Mouse (Mus musculus) bone marrow macrophage, adult 2 months (primary cell): ENCODE measurements around the gene Haao.

Experiments
- CTCF ChIP-seq: IDR thresholded peaks from 2 replicates; pipeline ENCODE4 v1.5.1; 2012; ENCODE audit warnings: low read depth, mild to moderate bottlenecking, low read length, moderate library complexity
- POLR2A ChIP-seq: IDR thresholded peaks from 2 replicates; pipeline ENCODE4 v1.6.1; 2012; ENCODE audit warnings: mild to moderate bottlenecking, low read depth, low read length, borderline replicate concordance

DNA sequence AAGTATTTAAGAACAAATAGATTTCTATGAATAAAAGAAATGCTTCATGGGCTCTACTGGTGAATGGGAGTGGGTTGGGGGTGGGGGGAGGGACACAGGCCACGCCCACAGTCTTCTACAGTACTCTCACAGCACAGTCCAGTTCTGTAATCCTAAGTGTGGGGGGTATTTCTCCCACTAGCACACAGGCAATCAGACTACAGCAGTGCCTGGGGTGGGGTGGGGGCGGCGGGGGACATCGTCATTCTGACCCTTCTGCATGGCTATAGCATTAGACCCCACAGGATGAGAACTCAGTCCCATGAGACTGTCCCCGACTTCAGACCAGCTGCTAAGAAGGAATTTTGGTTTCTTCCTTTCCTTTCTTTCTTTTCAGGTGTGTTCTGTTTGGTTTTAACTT, 2.0 kb upstream of the Haao start:
- TF ChIP-seq CTCF (no peak), POLR2A (no peak)
